Mouse (Mus musculus) forebrain, embryonic 14.5 days (tissue): Measurements from ENCODE around the gene Atp2a2. TPM values are rescaled to one million over a fixed set of nuclear protein-coding genes. Genes with fewer than 3 reads are reported as not detected.

ENCODE experiments used
- ATAC-seq: fragments of 200-750 bp; cut with Nextera tagmentation; 2 replicates; pipeline ENCODE4 v1.8.0; 2017; ENCODE audit warnings: mild to moderate bottlenecking, moderate library complexity
- DNase-seq: peaks from one replicate; pipeline ENCODE4 v3.0.0-alpha.2; 2015; ENCODE audit warnings: low spot score
- H3K27ac ChIP-seq: fragments of 300-500 bp; sonication (generic); 2 replicates; pipeline ENCODE4 v1.5.1; 2014; ENCODE audit warnings: low read depth, mild to moderate bottlenecking, control low read depth, low read length, moderate library complexity
- H3K27me3 ChIP-seq: fragments of 300-500 bp; sonication (generic); replicated peaks from 2 replicates; pipeline ENCODE4 v1.6.1; 2014; ENCODE audit warnings: low read length, control low read depth, mixed read lengths; ENCODE audit not compliant: control insufficient read depth, insufficient read depth
- H3K36me3 ChIP-seq: fragments of 300-500 bp; sonication (generic); 2 replicates; pipeline ENCODE4 v1.6.1; 2014; ENCODE audit warnings: low read length, control low read depth; ENCODE audit not compliant: control insufficient read depth, insufficient read depth
- H3K4me1 ChIP-seq: fragments of 300-500 bp; sonication (generic); 2 replicates; pipeline ENCODE4 v1.6.1; 2014; ENCODE audit warnings: antibody characterized with exemption, low read length, control low read depth; ENCODE audit not compliant: control insufficient read depth, insufficient read depth
- H3K4me2 ChIP-seq: fragments of 300-500 bp; sonication (generic); 2 replicates; pipeline ENCODE4 v1.6.1; 2014; ENCODE audit warnings: mild to moderate bottlenecking, control low read depth, low read length
- H3K4me3 ChIP-seq: fragments of 300-500 bp; sonication (generic); 2 replicates; pipeline ENCODE4 v1.5.1; 2014; ENCODE audit warnings: low read depth, low read length, control low read depth
- H3K9ac ChIP-seq: fragments of 300-500 bp; sonication (generic); 2 replicates; pipeline ENCODE4 v1.6.1; 2014; ENCODE audit warnings: mild to moderate bottlenecking, low read length, control low read depth, moderate library complexity
- H3K9me3 ChIP-seq: fragments of 300-500 bp; sonication (generic); replicated peaks from 2 replicates; pipeline ENCODE4 v1.6.1; 2016; ENCODE audit warnings: low read length, control low read depth, mixed read lengths; ENCODE audit not compliant: control insufficient read depth
- WGBS: fragments of 180-500 bp; shearing (Covaris S2); extraction: QIAGEN DNeasy Blood & Tissue Kit; methylation state at CpG from one replicate; pipeline ENCODE4 v1.1.7; 2014; 5-methylcytosine and 5-hydroxymethylcytosine counted together
- polyA plus RNA-seq: library from polyadenylated mRNA; unstranded; fragments of >200 nt; fragmentation: Nextera tagmentation; extraction: Ambion mirVana; gene quantifications from 2 replicates; pipeline ENCODE4 v1.2.1, GENCODE M21; 2014

The Atp2a2 gene
- polyA plus RNA-seq, 1 experiment from 2014 or later: 35.1 TPM

- H3K27me3 ChIP-seq: no peaks in the 10 kb centered on the region
- H3K36me3 ChIP-seq: peaks cover 61% of the 10 kb centered on the region
- WGBS: 86% methylated on average over 8 of the region's 8 CpGs
- ATAC-seq: no peak
- H3K27ac ChIP-seq: no peak overlapping the region
- no peaks in the 10 kb centered on the region for H3K4me1 ChIP-seq
- H3K9ac ChIP-seq: no peak overlapping the region
- DNase-seq: no peak
- no peaks in the 10 kb centered on the region for H3K9me3 ChIP-seq
- no peak overlapping the region for H3K4me3 ChIP-seq
- H3K4me2 ChIP-seq: no peak overlapping the region
Measured at GRCm38 (mm10) chr5:122447857-122448256, 54.2 kb downstream of the Atp2a2 start.

- Histone ChIP-seq H3K27me3 (no peaks in the 10 kb centered on the region), H3K36me3 (peaks cover 73% of the 10 kb centered on the region), H3K27ac (no peak overlapping the region), H3K9me3 (no peaks in the 10 kb centered on the region), H3K9ac (no peak overlapping the region), H3K4me3 (no peak overlapping the region), H3K4me1 (no peaks in the 10 kb centered on the region), H3K4me2 (no peak overlapping the region)
- ATAC-seq (no peak), DNase-seq (no peak)
- 89% methylated on average over 11 of the region's 11 CpGs for WGBS
Measured at GRCm38 (mm10) chr5:122445051-122445610, 56.9 kb downstream of the Atp2a2 start.

GRCm38 (mm10) chr5:122444492-122444891 lies 57.5 kb downstream of the Atp2a2 start:
- no peak overlapping the region for H3K4me3 ChIP-seq
- no peaks in the 10 kb centered on the region for H3K27me3 ChIP-seq
- no peak overlapping the region for H3K27ac ChIP-seq
- H3K4me2 ChIP-seq: no peak overlapping the region
- DNase-seq (no peak), ATAC-seq (no peak)
- no peaks in the 10 kb centered on the region for H3K4me1 ChIP-seq
- no peak overlapping the region for H3K9ac ChIP-seq
- WGBS: 97% methylated on average over 10 of the region's 10 CpGs
- peaks cover 79% of the 10 kb centered on the region for H3K36me3 ChIP-seq
- no peaks in the 10 kb centered on the region for H3K9me3 ChIP-seq

- no peak for ATAC-seq
- H3K9ac ChIP-seq: no peak overlapping the region
- no peak overlapping the region for H3K27ac ChIP-seq
- no peak overlapping the region for H3K4me3 ChIP-seq
- peaks cover 100% of the 10 kb centered on the region for H3K36me3 ChIP-seq
- 96% methylated on average over 12 of the region's 12 CpGs for WGBS
- DNase-seq: no peak
- H3K4me1 ChIP-seq: no peaks in the 10 kb centered on the region
- H3K4me2 ChIP-seq: no peak overlapping the region
- H3K9me3 ChIP-seq: no peaks in the 10 kb centered on the region
- H3K27me3 ChIP-seq: no peaks in the 10 kb centered on the region
Measured at GRCm38 (mm10) chr5:122440095-122440630, 61.9 kb downstream of the Atp2a2 start.

- Histone ChIP-seq H3K9ac (no peak overlapping the region), H3K9me3 (no peaks in the 10 kb centered on the region), H3K27ac (no peak overlapping the region), H3K4me1 (no peaks in the 10 kb centered on the region), H3K4me3 (no peak overlapping the region), H3K36me3 (peaks cover 100% of the 10 kb centered on the region), H3K4me2 (no peak overlapping the region), H3K27me3 (no peaks in the 10 kb centered on the region)
- 92% methylated on average over 19 of the region's 19 CpGs for WGBS
- DNase-seq (no peak), ATAC-seq (no peak)
Measured at GRCm38 (mm10) chr5:122439400-122440094, 62.5 kb downstream of the Atp2a2 start.

GRCm38 (mm10) chr5:122434541-122434940 lies 67.5 kb downstream of the Atp2a2 start:
- Histone ChIP-seq H3K27me3 (no peaks in the 10 kb centered on the region), H3K9ac (no peak overlapping the region), H3K36me3 (peaks cover 99% of the 10 kb centered on the region), H3K27ac (no peak overlapping the region), H3K4me1 (no peaks in the 10 kb centered on the region), H3K4me3 (no peak overlapping the region), H3K4me2 (no peak overlapping the region), H3K9me3 (no peaks in the 10 kb centered on the region)
- WGBS: 84% methylated on average over 4 of the region's 4 CpGs
- no peak for DNase-seq
- no peak for ATAC-seq

GRCm38 (mm10) chr5:122431221-122431620 lies 70.8 kb downstream of the Atp2a2 start:
- Histone ChIP-seq H3K27me3 (no peaks in the 10 kb centered on the region), H3K9me3 (no peaks in the 10 kb centered on the region), H3K9ac (no peak overlapping the region), H3K4me3 (no peak overlapping the region), H3K27ac (no peak overlapping the region), H3K4me1 (no peaks in the 10 kb centered on the region), H3K36me3 (peaks cover 85% of the 10 kb centered on the region), H3K4me2 (no peak overlapping the region)
- DNase-seq (no peak), ATAC-seq (no peak)
- WGBS: 96% methylated on average over 8 of the region's 8 CpGs

- H3K27ac ChIP-seq: no peak overlapping the region
- no peaks in the 10 kb centered on the region for H3K9me3 ChIP-seq
- DNase-seq: no peak
- peaks cover 80% of the 10 kb centered on the region for H3K36me3 ChIP-seq
- no peaks in the 10 kb centered on the region for H3K27me3 ChIP-seq
- WGBS: 94% methylated on average over 4 of the region's 4 CpGs
- no peak for ATAC-seq
- no peaks in the 10 kb centered on the region for H3K4me1 ChIP-seq
- no peak overlapping the region for H3K4me2 ChIP-seq
- H3K9ac ChIP-seq: no peak overlapping the region
- no peak overlapping the region for H3K4me3 ChIP-seq
Measured at GRCm38 (mm10) chr5:122430036-122430775, 71.8 kb downstream of the Atp2a2 start.

GRCm38 (mm10) chr5:122425550-122425949 lies 76.5 kb downstream of the Atp2a2 start:
- no peaks in the 10 kb centered on the region for H3K27me3 ChIP-seq
- H3K36me3 ChIP-seq: peaks cover 35% of the 10 kb centered on the region
- DNase-seq: no peak
- WGBS: 86% methylated on average over 2 of the region's 2 CpGs
- no peak for ATAC-seq
- H3K27ac ChIP-seq: no peak overlapping the region
- H3K4me1 ChIP-seq: peaks cover 12% of the 10 kb centered on the region
- no peak overlapping the region for H3K9ac ChIP-seq
- H3K4me3 ChIP-seq: no peak overlapping the region
- H3K4me2 ChIP-seq: no peak overlapping the region
- H3K9me3 ChIP-seq: no peaks in the 10 kb centered on the region
